Mouse (Mus musculus) intestine, embryonic 14.5 days (tissue): ENCODE data around the gene Gm45021. TPM values are rescaled to one million over a fixed set of nuclear protein-coding genes. Genes with fewer than 3 reads are reported as not detected.

Source experiments
- ATAC-seq: fragments of 200-750 bp; cut with Nextera tagmentation; replicated peaks from 2 replicates; pipeline ENCODE4 v1.8.0; 2017; ENCODE audit warnings: low read depth, moderate number of reproducible peaks, moderate TSS enrichment, moderate library complexity; ENCODE audit not compliant: low FRiP score, low TSS enrichment
- DNase-seq: peaks from one replicate; pipeline ENCODE4 v3.0.0-alpha.2; 2018; ENCODE audit warnings: low spot score
- H3K27ac ChIP-seq: fragments of 300-500 bp; sonication (generic); 2 replicates; pipeline ENCODE4 v1.5.1; 2014; ENCODE audit warnings: low read depth, mild to moderate bottlenecking, control low read depth
- H3K27me3 ChIP-seq: fragments of 300-500 bp; sonication (generic); replicated peaks from 2 replicates; pipeline ENCODE4 v1.6.1; 2014; ENCODE audit warnings: low read length, control low read depth; ENCODE audit not compliant: control insufficient read depth, insufficient read depth
- H3K36me3 ChIP-seq: fragments of 300-500 bp; sonication (generic); 2 replicates; pipeline ENCODE4 v1.6.1; 2014; ENCODE audit warnings: low read length, control low read depth; ENCODE audit not compliant: control insufficient read depth, insufficient read depth
- H3K4me1 ChIP-seq: fragments of 300-500 bp; sonication (generic); replicated peaks from 2 replicates; pipeline ENCODE4 v1.6.1; 2014; ENCODE audit warnings: low read length, control low read depth, mixed read lengths; ENCODE audit not compliant: control insufficient read depth, insufficient read depth
- H3K4me2 ChIP-seq: fragments of 300-500 bp; sonication (generic); 2 replicates; pipeline ENCODE4 v1.6.1; 2014; ENCODE audit warnings: low read length
- H3K4me3 ChIP-seq: fragments of 300-500 bp; sonication (generic); 2 replicates; pipeline ENCODE4 v1.5.1; 2014; ENCODE audit warnings: low read depth, low read length, control low read depth, mixed read lengths
- H3K9ac ChIP-seq: fragments of 300-500 bp; sonication (generic); 2 replicates; pipeline ENCODE4 v1.6.1; 2014; ENCODE audit warnings: mild to moderate bottlenecking, low read length
- H3K9me3 ChIP-seq: fragments of 300-500 bp; sonication (generic); 2 replicates; pipeline ENCODE4 v1.6.1; 2016; ENCODE audit warnings: low read length, control low read depth; ENCODE audit not compliant: control insufficient read depth
- WGBS: fragments of 180-500 bp; shearing (Covaris S2); extraction: QIAGEN DNeasy Blood & Tissue Kit; methylation state at CpG from one replicate; pipeline ENCODE4 v1.1.7; 2014; 5-methylcytosine and 5-hydroxymethylcytosine counted together
- polyA plus RNA-seq: library from polyadenylated mRNA; unstranded; fragments of >200 nt; fragmentation: Nextera tagmentation; extraction: Ambion mirVana; gene quantifications from 2 replicates; pipeline ENCODE4 v1.2.1, GENCODE M21; 2014

The Gm45021 gene
- polyA plus RNA-seq, 1 experiment from 2014 or later: not detected

DNA sequence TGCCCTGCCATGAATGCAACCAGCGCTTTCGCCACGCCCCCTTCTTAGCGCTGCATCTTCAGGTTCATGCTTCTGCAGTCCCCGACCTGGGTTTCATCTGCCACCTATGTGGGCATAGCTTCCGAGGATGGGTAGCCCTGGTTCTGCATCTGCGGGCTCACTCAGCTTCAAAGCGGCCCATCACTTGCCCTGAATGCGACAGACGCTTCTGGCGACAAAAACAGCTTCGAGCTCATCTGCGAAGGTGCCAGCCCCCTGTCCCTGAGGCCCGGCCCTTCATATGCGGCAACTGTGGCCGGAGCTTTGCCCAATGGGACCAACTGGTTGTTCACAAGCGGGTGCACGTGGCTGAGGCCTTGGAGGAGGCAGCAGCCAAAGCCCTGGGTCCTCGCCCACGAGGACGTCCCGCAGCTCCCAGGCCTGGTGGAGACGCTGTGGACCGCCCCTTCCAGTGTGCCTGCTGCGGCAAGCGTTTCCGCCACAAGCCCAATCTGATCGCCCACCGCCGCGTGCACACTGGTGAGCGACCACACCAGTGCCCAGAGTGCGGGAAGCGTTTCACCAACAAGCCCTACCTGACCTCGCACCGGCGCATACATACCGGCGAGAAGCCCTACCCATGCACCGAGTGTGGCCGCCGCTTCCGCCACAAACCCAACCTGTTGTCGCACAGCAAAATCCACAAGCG, 7.3 kb downstream of the Gm45021 start:
- ATAC-seq (no peak), DNase-seq (no peak)
- 94% methylated on average over 45 of the region's 45 CpGs for WGBS
- Histone ChIP-seq H3K4me3 (no peak overlapping the region), H3K36me3 (peaks cover 48% of the 10 kb centered on the region), H3K27me3 (no peaks in the 10 kb centered on the region), H3K9ac (no peak overlapping the region), H3K9me3 (peaks cover 32% of the 10 kb centered on the region), H3K4me1 (peaks cover 10% of the 10 kb centered on the region; the same call in 1 of the 2 replicates), H3K4me2 (no peak overlapping the region), H3K27ac (no peak overlapping the region)

DNA sequence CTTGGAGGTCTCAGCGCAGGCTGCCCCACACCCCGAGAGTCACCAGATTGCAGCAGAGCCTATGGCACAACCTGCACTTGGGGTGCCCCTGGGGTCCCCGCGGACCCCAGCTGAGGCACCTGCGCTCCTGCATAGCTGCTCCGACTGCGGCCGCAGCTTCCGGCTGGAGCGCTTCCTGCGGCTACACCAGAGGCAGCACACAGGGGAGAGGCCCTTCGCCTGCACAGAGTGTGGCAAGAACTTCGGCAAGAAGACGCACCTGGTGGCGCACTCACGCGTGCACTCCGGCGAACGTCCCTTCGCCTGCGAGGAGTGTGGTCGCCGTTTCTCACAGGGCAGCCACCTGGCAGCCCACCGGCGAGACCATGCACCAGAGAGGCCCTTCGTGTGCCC, 7.8 kb downstream of the Gm45021 start:
- WGBS: 96% methylated on average over 27 of the region's 27 CpGs

DNA sequence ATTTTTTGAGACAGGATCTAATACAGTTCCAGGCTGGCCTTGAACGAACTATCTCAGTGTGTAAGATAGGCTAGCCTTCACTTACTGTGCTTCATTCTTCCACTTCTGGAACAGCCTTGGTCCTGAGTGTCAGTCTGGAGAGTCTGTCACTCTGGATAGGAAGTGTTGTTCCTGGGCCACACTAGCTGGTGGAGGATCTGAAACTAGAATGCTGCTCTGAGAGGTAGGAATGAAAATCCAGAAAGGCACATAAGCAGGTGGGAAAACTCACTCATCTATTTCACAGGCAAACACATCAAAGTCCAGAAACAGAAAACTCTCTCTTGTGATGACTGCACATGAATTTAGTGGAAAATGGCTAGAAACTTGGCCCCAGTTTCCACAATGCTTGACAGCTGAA, 11.2 kb downstream of the Gm45021 start:
- 95% methylated on average over 1 of the region's 1 CpGs for WGBS
- no peak overlapping the region for H3K9ac ChIP-seq

More for the DNA sequence above, 7.8 kb downstream of the Gm45021 start:
- ATAC-seq (no peak), DNase-seq (no peak)
- Histone ChIP-seq H3K9me3 (peaks cover 32% of the 10 kb centered on the region), H3K4me1 (peaks cover 10% of the 10 kb centered on the region; the same call in 1 of the 2 replicates), H3K27ac (no peak overlapping the region), H3K36me3 (peaks cover 48% of the 10 kb centered on the region), H3K9ac (no peak overlapping the region), H3K4me3 (no peak overlapping the region), H3K4me2 (no peak overlapping the region), H3K27me3 (no peaks in the 10 kb centered on the region)

DNA sequence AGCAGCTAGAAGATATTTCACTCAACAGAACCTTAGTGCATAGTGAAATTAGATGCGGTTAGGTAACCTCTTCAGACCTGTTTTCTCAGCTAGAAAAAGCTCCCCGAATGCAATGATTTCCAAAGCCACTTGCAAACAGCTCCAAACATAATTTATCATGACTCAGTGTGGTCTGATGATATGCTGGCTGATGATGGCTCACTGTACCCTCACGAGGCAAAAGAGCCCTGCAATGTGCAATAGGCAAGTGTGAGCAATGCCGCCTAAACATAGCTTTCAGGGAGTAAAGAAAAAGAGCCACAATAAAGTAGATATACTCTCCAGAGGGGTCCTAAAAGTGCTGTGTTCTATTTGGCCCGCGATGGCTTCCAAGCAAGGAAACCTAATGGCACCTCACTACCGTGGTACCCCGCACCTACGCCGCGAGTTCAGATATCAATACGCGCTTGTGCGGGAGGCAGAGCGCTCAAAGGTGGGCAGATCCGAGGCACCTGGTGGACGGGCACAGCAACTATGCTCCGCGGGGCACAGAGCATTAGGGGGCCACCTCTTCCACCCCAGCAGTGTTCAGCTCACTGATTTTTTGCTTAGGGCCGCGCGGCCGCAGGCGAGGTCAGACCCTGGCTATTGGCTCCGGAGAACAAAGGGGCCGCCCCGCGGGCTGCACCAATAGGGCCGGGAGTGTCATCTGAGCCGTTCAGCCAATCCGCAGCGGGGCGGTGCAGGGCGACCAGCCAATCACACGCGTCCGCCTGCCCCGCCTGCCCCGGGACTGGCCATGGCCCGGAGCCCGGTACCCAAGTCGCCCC, 12.1 kb downstream of the Gm45021 start, which contains the start of gene Zfp775:
Gene Zfp775, plus strand, starts transcription at position 793 of the 809 bp plus-strand sequence.
- H3K36me3 ChIP-seq: peaks cover 37% of the 10 kb centered on the region
- peaks cover 9% of the 10 kb centered on the region for H3K4me1 ChIP-seq
- H3K27me3 ChIP-seq: no peaks in the 10 kb centered on the region
- peak within 1 kb of the TSS; percentile 77 for H3K4me3 ChIP-seq
- peak; percentile 100 for ATAC-seq
- whole genome bisulfite sequencing: 5% methylated on average over 42 of the region's 42 CpGs
- H3K9me3 ChIP-seq: peaks cover 19% of the 10 kb centered on the region
- peak within 1 kb of the TSS; percentile 73 for H3K27ac ChIP-seq
- DNase-seq: peak; percentile 95
- peak within 1 kb of the TSS; percentile 95 for H3K4me2 ChIP-seq
- peak within 1 kb of the TSS; percentile 76 for H3K9ac ChIP-seq

More for the DNA sequence above, 11.2 kb downstream of the Gm45021 start:
- Histone ChIP-seq H3K27me3 (no peaks in the 10 kb centered on the region), H3K4me2 (no peak overlapping the region), H3K4me3 (no peak overlapping the region), H3K4me1 (peaks cover 9% of the 10 kb centered on the region), H3K36me3 (peaks cover 45% of the 10 kb centered on the region), H3K27ac (no peak overlapping the region), H3K9me3 (peaks cover 28% of the 10 kb centered on the region)
- no peak for DNase-seq
- ATAC-seq: no peak

DNA sequence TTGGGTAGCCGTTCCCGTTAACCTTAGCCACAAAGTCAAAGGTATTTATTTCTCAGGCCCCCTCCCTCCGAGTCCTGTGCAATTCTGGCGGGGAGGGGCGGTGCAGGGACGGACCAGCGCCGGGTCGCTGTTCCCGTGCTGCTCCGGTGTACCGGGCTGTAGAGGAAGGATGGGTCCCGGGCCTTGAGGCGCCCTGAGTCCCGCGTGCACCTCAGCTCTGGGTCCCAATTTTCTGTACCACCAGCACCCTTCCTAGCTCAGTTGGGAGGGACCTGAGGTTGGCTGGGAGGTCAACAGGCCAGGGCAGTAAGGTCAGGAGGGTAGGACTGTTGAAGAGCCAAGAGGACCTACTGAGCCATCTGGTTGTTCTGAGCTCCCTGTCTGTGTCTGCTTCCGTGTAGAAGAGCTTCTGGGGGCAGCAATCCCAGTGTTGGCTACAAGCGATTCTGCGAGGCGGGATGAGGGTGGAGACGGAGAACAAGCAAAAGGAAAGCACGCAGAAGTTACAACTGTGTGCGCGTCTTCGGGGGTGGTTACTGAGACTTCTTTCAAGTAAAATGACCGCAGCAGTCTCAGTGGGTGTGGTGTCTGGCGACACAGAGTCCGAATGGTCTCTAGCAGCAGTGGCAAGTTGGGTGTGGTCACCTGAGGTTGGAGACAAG, 12.8 kb downstream of the Gm45021 start:
- peak overlapping the region; percentile 77 for H3K4me3 ChIP-seq
- no peak for DNase-seq
- WGBS: 2% methylated on average over 28 of the region's 28 CpGs

DNA sequence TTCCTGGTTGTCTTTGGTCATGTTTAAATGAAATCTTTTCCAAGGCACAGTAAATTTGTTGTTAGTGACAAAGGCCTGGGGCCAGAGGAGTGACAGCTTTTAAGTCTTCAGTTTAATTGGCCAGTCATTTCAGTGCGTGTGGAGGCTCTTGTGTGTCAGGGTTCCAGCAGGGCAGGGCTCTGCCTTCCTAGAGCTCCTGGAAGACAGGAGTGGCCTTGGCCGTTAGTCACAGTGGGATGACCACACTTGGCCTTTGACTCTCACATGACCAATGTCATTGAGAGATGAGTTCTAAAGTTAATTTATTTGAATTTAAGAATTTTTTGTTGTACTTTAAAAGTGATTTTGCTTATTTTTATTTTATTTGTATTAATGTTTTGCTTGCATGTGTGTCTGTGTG, 18.7 kb downstream of the Gm45021 start:
- Histone ChIP-seq H3K36me3 (no peaks in the 10 kb centered on the region), H3K4me2 (no peak overlapping the region), H3K9me3 (no peaks in the 10 kb centered on the region), H3K4me1 (no peaks in the 10 kb centered on the region), H3K27ac (no peak overlapping the region), H3K9ac (no peak overlapping the region), H3K4me3 (no peak overlapping the region), H3K27me3 (no peaks in the 10 kb centered on the region)
- ATAC-seq (no peak), DNase-seq (no peak)
- 71% methylated on average over 2 of the region's 2 CpGs for WGBS

More for the DNA sequence above, 12.8 kb downstream of the Gm45021 start:
- peaks cover 9% of the 10 kb centered on the region for H3K4me1 ChIP-seq
- H3K27ac ChIP-seq: peak overlapping the region; percentile 73
- peak overlapping the region; percentile 95 for H3K4me2 ChIP-seq
- no peaks in the 10 kb centered on the region for H3K27me3 ChIP-seq
- peaks cover 30% of the 10 kb centered on the region for H3K36me3 ChIP-seq
- peak; percentile 78 for ATAC-seq
- H3K9me3 ChIP-seq: peaks cover 12% of the 10 kb centered on the region
- peak overlapping the region; percentile 76 for H3K9ac ChIP-seq

DNA sequence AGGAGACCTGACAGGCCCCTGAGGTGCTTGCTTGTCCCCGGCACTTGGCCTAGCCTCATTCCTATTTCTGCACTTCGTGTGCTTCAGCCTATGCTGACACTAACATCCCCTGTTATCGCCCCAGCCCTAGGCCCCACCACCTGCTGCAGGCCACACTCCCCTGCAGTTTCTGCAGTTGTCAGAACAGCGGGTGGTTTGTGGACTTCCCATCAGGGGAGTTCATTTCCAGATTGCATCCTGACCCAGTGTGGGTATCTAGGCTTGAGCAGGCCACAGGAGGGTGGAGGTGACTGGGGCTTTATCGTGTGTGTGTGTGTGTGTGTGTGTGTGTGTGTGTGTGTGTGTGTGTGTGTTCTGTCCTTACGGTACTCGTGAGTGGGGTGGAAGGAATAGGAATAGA, 20.1 kb downstream of the Gm45021 start:
- ATAC-seq: no peak

DNA sequence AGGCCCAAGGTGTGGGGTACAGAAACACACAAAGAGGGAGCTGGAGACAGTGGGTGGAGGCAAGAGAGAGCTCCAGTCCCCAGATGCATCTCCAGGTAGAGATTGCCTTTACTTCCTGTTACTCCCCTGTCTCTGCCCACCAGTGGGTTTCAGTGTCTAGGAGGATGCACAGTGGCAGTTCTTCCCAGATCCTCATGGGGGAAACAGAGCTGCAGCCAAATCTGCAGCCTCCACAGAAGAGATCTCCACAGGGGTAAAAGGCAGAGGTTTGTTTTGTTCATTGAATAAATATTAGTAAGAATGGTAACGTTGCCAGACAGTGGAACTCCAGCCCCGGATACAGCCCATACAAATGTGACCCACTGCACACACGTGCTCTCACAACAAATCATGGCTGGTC, 21.2 kb downstream of the Gm45021 start:
- 44% methylated on average over 3 of the region's 3 CpGs for WGBS
- H3K9me3 ChIP-seq: no peaks in the 10 kb centered on the region

More for the DNA sequence above, 20.1 kb downstream of the Gm45021 start:
- H3K36me3 ChIP-seq: peaks cover 7% of the 10 kb centered on the region; the same call in 1 of the 2 replicates
- H3K4me2 ChIP-seq: no peak overlapping the region
- DNase-seq: no peak
- H3K27ac ChIP-seq: no peak overlapping the region
- H3K4me3 ChIP-seq: no peak overlapping the region
- H3K4me1 ChIP-seq: no peaks in the 10 kb centered on the region
- WGBS: 60% methylated on average over 6 of the region's 7 CpGs
- H3K27me3 ChIP-seq: no peaks in the 10 kb centered on the region
- no peaks in the 10 kb centered on the region for H3K9me3 ChIP-seq
- no peak overlapping the region for H3K9ac ChIP-seq

More for the DNA sequence above, 21.2 kb downstream of the Gm45021 start:
- H3K27me3 ChIP-seq: no peaks in the 10 kb centered on the region
- H3K9ac ChIP-seq: no peak overlapping the region
- no peak for DNase-seq
- no peak overlapping the region for H3K4me2 ChIP-seq
- no peak overlapping the region for H3K27ac ChIP-seq
- ATAC-seq: no peak
- no peak overlapping the region for H3K4me3 ChIP-seq
- H3K36me3 ChIP-seq: peaks cover 7% of the 10 kb centered on the region; the same call in 1 of the 2 replicates
- H3K4me1 ChIP-seq: no peaks in the 10 kb centered on the region
